Mouse (Mus musculus): ENCODE results near the gene Tmtc2. TPM values are rescaled to one million over a fixed set of nuclear protein-coding genes. Genes with fewer than 3 reads are reported as not detected.

Gene Tmtc2
- polyA plus RNA-seq, 1 experiment from 2014 or later, result 6.9 TPM

- DNase-seq (ENCODE audit: low spot score), result no peak
- peaks cover 6% of the 10 kb centered on the region; the same call in 1 of the 2 replicates for H3K4me1 ChIP-seq
- WGBS, result 82% methylated on average over 18 of the region's 18 CpGs
- H3K27ac ChIP-seq, result no peak overlapping the region
- H3K27me3 ChIP-seq (ENCODE audit: insufficient read depth, poor library complexity, severe bottlenecking), result no peaks in the 10 kb centered on the region
- H3K36me3 ChIP-seq, result no peaks in the 10 kb centered on the region
- no peak overlapping the region for H3K4me3 ChIP-seq
- H3K9me3 ChIP-seq, result no peaks in the 10 kb centered on the region
These were observed 96.5 kb downstream of the Tmtc2 start for GRCm38 (mm10) chr10:105477623-105478238.

DNA sequence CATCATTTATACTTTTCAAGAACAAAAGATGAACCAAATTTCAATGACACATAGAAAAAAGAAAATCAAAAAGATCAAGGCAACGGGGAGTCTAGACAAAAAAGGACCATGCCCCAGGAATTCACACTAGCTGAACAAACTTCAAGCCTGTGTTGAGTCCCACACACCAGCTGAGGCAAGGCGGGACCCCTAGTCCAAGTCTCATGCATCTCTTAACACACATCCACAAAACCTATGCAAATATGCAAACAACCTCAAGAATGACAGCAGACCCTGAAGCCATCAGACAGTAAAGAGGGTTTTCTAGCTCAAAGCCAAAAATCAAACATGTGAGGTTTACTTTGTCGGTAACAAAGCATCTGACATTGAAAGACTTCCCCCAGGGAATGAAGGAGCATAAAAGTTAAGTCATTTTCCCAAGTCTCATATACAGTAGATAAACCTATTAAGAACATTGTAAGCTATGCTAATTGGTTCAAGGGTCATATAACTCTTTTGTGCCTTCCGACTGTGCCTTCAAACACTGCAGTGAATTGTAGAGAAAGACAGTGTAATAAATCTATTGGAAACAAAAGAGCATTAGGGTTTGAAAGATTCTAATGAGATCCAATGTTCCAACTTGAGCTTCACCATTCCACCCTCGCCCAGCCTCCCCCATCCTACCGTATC lies 100.0 kb downstream of the Tmtc2 start:
- H3K27ac ChIP-seq, result no peak overlapping the region
- WGBS, result 87% methylated on average over 6 of the region's 6 CpGs

GRCm38 (mm10) chr10:105464378-105464777 lies 109.9 kb downstream of the Tmtc2 start:
- no peaks in the 10 kb centered on the region for H3K9me3 ChIP-seq

More for the DNA sequence above, 100.0 kb downstream of the Tmtc2 start:
- Histone ChIP-seq H3K27me3 (ENCODE audit: insufficient read depth, poor library complexity, severe bottlenecking) (no peaks in the 10 kb centered on the region), H3K36me3 (no peaks in the 10 kb centered on the region), H3K9me3 (no peaks in the 10 kb centered on the region), H3K4me1 (peaks cover 6% of the 10 kb centered on the region; the same call in 1 of the 2 replicates), H3K4me3 (no peak overlapping the region)
- DNase-seq (ENCODE audit: low spot score), result no peak

GRCm38 (mm10) chr10:105453441-105453840 lies 120.8 kb downstream of the Tmtc2 start:
- DNase-seq (ENCODE audit: low spot score), result no peak
- H3K9me3 ChIP-seq, result no peaks in the 10 kb centered on the region

More at GRCm38 (mm10) chr10:105464378-105464777, 109.9 kb downstream of the Tmtc2 start:
- Histone ChIP-seq H3K27me3 (ENCODE audit: insufficient read depth, poor library complexity, severe bottlenecking) (no peaks in the 10 kb centered on the region), H3K4me3 (no peak overlapping the region), H3K36me3 (no peaks in the 10 kb centered on the region), H3K4me1 (no peaks in the 10 kb centered on the region), H3K27ac (no peak overlapping the region)
- 94% methylated on average over 4 of the region's 4 CpGs for WGBS
- DNase-seq (ENCODE audit: low spot score), result no peak

DNA sequence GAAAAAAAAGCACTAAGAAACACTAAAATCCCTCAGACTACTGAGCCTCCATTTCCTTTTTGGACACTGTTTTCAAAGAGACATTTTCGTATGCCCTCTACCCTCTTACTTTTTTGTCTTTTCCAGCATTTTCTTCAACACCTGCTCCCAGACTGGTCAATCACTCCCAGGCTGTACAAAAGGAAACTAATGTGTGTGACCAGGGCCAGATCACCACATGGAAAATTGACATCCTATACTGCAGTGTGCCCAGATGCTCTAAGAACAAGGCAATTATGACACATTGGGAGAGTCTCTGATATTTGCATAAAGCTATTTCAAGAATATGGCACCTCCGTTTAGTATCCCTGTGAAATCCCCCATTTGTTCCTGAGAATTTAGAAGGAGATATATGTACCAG lies 127.1 kb downstream of the Tmtc2 start:
- Histone ChIP-seq H3K36me3 (no peaks in the 10 kb centered on the region), H3K4me1 (no peaks in the 10 kb centered on the region), H3K9me3 (no peaks in the 10 kb centered on the region), H3K27me3 (ENCODE audit: insufficient read depth, poor library complexity, severe bottlenecking) (no peaks in the 10 kb centered on the region), H3K27ac (no peak overlapping the region), H3K4me3 (no peak overlapping the region)
- WGBS, result 85% methylated on average over 2 of the region's 2 CpGs
- no peak for DNase-seq (ENCODE audit: low spot score)

More at GRCm38 (mm10) chr10:105453441-105453840, 120.8 kb downstream of the Tmtc2 start:
- no peaks in the 10 kb centered on the region for H3K36me3 ChIP-seq
- WGBS, result 88% methylated on average over 8 of the region's 8 CpGs
- H3K27me3 ChIP-seq (ENCODE audit: insufficient read depth, poor library complexity, severe bottlenecking), result no peaks in the 10 kb centered on the region
- H3K27ac ChIP-seq, result no peak overlapping the region
- no peaks in the 10 kb centered on the region for H3K4me1 ChIP-seq
- no peak overlapping the region for H3K4me3 ChIP-seq

GRCm38 (mm10) chr10:105444309-105444708 lies 129.9 kb downstream of the Tmtc2 start:
- H3K36me3 ChIP-seq, result no peaks in the 10 kb centered on the region
- 79% methylated on average over 3 of the region's 3 CpGs for WGBS
- H3K27ac ChIP-seq, result no peak overlapping the region
- no peaks in the 10 kb centered on the region for H3K27me3 ChIP-seq (ENCODE audit: insufficient read depth, poor library complexity, severe bottlenecking)
- H3K4me1 ChIP-seq, result no peaks in the 10 kb centered on the region
- no peak overlapping the region for H3K4me3 ChIP-seq
- DNase-seq (ENCODE audit: low spot score), result no peak
- no peaks in the 10 kb centered on the region for H3K9me3 ChIP-seq

DNA sequence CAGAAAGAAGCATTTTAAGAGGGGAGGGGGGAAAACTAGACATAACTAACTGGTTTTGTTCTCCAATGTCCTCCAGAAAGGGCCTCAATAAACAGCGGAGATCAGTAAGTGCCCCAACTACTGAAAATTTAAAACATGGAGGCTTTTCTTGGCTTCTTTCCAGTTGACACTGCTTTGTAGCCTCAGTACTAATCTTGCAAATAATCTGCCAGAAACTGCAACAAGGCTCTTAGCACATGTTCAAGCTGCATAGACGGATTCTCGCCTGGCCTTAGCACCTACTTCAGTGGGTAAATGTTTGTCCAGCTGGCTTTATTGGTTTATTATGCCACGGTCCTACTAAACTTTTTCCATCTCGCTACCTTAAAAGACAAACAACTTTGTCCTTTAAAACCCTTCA lies 139.4 kb downstream of the Tmtc2 start:
- Histone ChIP-seq H3K4me1 (peaks cover 10% of the 10 kb centered on the region; the same call in 1 of the 2 replicates), H3K36me3 (no peaks in the 10 kb centered on the region), H3K27me3 (ENCODE audit: insufficient read depth, poor library complexity, severe bottlenecking) (no peaks in the 10 kb centered on the region), H3K9me3 (no peaks in the 10 kb centered on the region), H3K27ac (no peak overlapping the region), H3K4me3 (no peak overlapping the region)
- 88% methylated on average over 5 of the region's 5 CpGs for WGBS
- DNase-seq (ENCODE audit: low spot score), result no peak

DNA sequence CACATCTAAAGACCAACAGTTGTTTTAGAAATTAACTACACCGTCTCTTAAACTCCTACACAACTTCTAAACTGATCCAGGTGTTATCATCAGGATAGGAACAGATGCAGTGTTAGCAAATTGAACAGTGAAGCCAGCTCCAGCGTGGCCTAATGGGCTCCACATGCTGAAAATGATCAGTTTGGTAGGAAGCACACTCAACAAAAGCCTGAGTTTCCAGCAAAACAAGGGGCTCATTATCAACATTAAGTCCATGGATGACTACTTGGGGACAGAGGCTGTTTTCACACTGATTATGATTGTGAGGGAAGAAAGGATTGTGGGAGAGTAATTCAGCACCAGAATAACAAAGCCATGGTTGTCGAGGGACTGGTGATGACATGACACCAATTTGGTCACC lies 143.4 kb downstream of the Tmtc2 start:
- Histone ChIP-seq H3K4me1 (peaks cover 10% of the 10 kb centered on the region; the same call in 1 of the 2 replicates), H3K4me3 (no peak overlapping the region), H3K27ac (no peak overlapping the region), H3K36me3 (no peaks in the 10 kb centered on the region), H3K27me3 (ENCODE audit: insufficient read depth, poor library complexity, severe bottlenecking) (no peaks in the 10 kb centered on the region), H3K9me3 (no peaks in the 10 kb centered on the region)
- no peak for DNase-seq (ENCODE audit: low spot score)
- WGBS, result 66% methylated on average over 3 of the region's 3 CpGs

GRCm38 (mm10) chr10:105430232-105430631 lies 144.0 kb downstream of the Tmtc2 start:
- H3K4me1 ChIP-seq, result peaks cover 10% of the 10 kb centered on the region; the same call in 1 of the 2 replicates
- no peaks in the 10 kb centered on the region for H3K9me3 ChIP-seq
- DNase-seq (ENCODE audit: low spot score), result no peak
- no peaks in the 10 kb centered on the region for H3K27me3 ChIP-seq (ENCODE audit: insufficient read depth, poor library complexity, severe bottlenecking)
- no peak overlapping the region for H3K27ac ChIP-seq
- H3K4me3 ChIP-seq, result no peak overlapping the region
- no peaks in the 10 kb centered on the region for H3K36me3 ChIP-seq
- 30% methylated on average over 5 of the region's 5 CpGs for WGBS

- H3K36me3 ChIP-seq, result no peaks in the 10 kb centered on the region
- no peak for DNase-seq (ENCODE audit: low spot score)
These were observed 146.2 kb downstream of the Tmtc2 start for GRCm38 (mm10) chr10:105428080-105428479.

DNA sequence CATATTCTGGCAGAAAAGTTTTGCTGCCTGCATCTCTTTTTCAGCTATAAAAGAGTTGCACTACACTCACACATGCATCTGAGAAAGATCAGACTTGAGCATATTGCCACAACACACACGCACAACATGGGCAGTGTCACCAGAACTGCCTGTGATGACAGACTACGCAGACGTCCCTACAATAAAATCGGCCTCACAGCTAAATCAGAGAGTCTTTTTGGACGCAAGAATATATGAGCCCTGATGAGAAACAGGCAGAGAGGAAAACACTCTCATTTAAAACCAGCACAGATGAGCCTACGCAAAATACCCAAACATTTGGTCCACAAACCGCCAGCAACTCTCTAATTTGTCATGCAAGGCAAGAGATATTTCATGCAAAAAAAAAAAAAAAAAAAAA lies 146.6 kb downstream of the Tmtc2 start:
- Histone ChIP-seq H3K9me3 (no peaks in the 10 kb centered on the region), H3K27me3 (ENCODE audit: insufficient read depth, poor library complexity, severe bottlenecking) (no peaks in the 10 kb centered on the region), H3K27ac (no peak overlapping the region), H3K36me3 (no peaks in the 10 kb centered on the region), H3K4me3 (no peak overlapping the region), H3K4me1 (peaks cover 10% of the 10 kb centered on the region; the same call in 1 of the 2 replicates)
- DNase-seq (ENCODE audit: low spot score), result no peak
- WGBS, result 81% methylated on average over 7 of the region's 7 CpGs

More at GRCm38 (mm10) chr10:105428080-105428479, 146.2 kb downstream of the Tmtc2 start:
- WGBS, result 80% methylated on average over 5 of the region's 5 CpGs
- no peak overlapping the region for H3K27ac ChIP-seq
- H3K4me1 ChIP-seq, result peaks cover 10% of the 10 kb centered on the region; the same call in 1 of the 2 replicates
- no peaks in the 10 kb centered on the region for H3K27me3 ChIP-seq (ENCODE audit: insufficient read depth, poor library complexity, severe bottlenecking)
- no peak overlapping the region for H3K4me3 ChIP-seq
- H3K9me3 ChIP-seq, result no peaks in the 10 kb centered on the region

- Histone ChIP-seq H3K9me3 (no peaks in the 10 kb centered on the region), H3K4me1 (peaks cover under 1% of the 10 kb centered on the region; the same call in 1 of the 2 replicates), H3K27me3 (ENCODE audit: insufficient read depth, poor library complexity, severe bottlenecking) (no peaks in the 10 kb centered on the region), H3K27ac (no peak overlapping the region), H3K4me3 (no peak overlapping the region), H3K36me3 (peaks cover 4% of the 10 kb centered on the region; the same call in 1 of the 2 replicates)
- WGBS, result 73% methylated on average over 1 of the region's 1 CpGs
- no peak for DNase-seq (ENCODE audit: low spot score)
These were observed 149.2 kb downstream of the Tmtc2 start for GRCm38 (mm10) chr10:105425052-105425451.

GRCm38 (mm10) chr10:105423187-105423586 lies 151.1 kb downstream of the Tmtc2 start:
- no peak for DNase-seq (ENCODE audit: low spot score)
- WGBS, result 68% methylated on average over 3 of the region's 3 CpGs
- H3K4me1 ChIP-seq, result no peaks in the 10 kb centered on the region
- H3K27ac ChIP-seq, result no peak overlapping the region
- no peaks in the 10 kb centered on the region for H3K9me3 ChIP-seq
- peaks cover 4% of the 10 kb centered on the region; the same call in 1 of the 2 replicates for H3K36me3 ChIP-seq
- no peaks in the 10 kb centered on the region for H3K27me3 ChIP-seq (ENCODE audit: insufficient read depth, poor library complexity, severe bottlenecking)
- no peak overlapping the region for H3K4me3 ChIP-seq

All from heart, embryonic 10.5 days (tissue).